Mouse (Mus musculus) frontal cortex, postnatal 36 days (tissue): ENCODE measurements around the gene Vwc2.
A peak's percentile ranks its signal among the peaks of the same experiment; 100 is the strongest.

ENCODE experiments used
- DNase-seq, 2 experiments: peaks; one replicate each; pipeline ENCODE4 v3.0.0; 2022; ENCODE audit warnings: low spot score in 2 of 2

Vwc2 gene

DNA sequence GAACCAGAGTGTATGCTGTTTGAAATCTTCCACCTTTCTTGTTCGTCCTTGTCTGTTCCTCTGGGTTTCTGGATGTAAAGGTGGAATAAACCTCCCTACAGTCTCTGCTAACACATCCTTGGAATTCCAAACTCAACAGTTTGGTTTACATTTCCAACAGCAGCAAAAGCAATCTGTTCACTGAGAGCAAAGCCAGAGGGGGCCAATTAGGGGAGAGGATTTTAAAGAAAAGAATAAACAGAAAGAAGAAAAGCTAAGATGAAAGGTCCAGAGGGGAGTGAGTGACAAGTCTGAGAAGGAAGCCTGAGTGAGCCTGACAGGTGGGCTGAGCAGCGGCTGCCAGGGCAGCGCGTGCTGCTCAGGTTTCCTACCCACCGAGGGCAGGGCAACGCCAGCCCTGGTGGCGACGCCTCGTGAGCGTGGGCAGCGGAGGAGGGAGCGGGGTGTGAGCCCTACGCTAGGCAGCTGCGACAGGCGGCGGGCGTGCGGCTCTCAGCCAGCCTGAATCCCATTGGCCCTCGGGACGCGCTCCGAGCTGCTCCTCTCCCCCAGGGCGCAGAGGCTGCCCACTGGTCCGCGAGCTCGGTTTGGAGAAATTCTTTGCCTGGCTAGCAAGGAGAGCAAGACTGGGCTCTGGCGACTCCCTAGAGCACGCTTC is at the start of gene Vwc2:
Gene Vwc2, plus strand, starts transcription at position 648 of the 658 bp plus-strand sequence.
- DNase-seq = peak; percentile 39 to 48

DNA sequence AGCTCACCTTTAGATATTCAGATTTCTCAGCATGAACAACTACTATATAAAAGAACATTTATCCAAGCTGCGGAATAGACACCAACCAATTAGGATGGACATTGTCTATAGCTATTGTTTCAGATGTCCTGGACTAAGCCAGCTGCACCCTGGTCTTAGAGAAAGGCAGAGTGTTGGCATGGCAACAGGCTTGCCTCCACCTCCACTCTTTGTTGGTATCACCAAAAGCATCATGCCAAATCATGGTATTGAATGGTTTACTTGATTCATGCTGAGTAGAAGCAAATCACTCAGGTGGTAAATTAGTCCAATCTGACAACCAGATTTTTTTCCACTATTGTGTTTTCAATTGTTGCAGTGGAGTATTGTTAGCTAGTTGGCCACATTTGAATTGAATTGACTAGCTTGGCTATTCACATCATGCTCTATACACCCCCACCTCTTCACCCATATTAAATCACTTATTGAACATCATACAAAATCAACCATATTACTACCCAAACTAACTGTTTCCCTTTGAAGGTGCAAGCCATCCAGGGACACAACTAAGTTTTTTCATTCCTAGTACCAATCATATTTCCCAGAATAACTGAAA is 25.8 kb upstream of the Vwc2 start:
- no peak for DNase-seq

DNA sequence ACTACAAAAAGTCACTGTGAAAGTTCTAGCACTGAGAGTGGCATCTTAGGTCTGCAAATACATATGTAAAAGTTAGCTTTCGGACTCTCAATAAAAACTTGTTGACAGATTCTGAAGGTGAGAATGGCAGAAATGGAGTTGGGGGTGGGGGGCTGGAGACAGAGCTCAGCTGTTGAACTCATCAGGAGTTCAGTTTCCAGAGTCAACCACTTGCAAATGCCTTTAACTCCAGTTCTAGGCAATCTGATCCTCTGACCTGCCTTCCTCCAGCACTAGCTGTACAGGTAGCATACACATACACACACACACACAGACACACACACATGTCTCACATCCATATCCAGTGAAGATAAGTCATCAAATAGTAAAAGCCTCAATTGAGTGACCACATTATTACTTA is 16.4 kb upstream of the Vwc2 start:
- no peak for DNase-seq

DNA sequence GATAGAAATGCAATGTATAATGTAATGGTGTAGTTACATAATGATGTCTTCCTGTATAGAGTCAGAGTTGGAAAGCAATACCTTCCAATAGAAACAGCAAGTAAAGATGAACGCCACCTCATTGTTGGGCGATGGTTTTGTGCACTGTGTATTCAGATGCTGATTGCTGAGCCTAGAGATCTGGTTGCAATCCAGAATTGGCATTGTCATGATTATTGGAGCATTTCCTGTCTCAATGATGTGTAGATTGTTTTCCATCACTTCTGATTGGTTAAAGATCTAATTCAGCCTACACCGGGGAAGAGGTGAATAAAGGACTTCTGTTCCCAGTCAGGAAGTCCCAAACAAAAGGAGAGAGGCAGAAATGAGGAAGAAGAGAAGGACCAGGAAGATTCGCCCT is 15.7 kb upstream of the Vwc2 start:
- no peak for DNase-seq

DNA sequence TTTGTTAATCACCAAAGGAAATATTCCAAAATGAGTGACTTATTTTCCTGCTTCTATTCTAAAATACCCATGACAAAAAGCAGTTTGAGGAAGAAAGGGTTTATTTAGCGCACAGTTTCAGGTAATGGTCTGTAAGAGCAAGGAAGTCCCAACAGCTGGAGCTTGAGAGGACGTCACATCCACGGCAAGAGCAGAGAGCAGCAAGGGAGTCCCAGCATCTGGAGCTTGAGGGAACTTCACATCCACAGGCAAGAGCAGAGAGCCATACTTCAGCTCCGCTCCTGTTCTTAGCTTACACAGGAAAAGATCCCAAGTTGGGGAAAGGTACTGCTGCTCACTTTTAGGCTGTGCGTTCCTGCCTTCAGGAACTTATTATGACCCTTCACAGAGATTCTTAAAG is 15.0 kb upstream of the Vwc2 start:
- no peak for DNase-seq

DNA sequence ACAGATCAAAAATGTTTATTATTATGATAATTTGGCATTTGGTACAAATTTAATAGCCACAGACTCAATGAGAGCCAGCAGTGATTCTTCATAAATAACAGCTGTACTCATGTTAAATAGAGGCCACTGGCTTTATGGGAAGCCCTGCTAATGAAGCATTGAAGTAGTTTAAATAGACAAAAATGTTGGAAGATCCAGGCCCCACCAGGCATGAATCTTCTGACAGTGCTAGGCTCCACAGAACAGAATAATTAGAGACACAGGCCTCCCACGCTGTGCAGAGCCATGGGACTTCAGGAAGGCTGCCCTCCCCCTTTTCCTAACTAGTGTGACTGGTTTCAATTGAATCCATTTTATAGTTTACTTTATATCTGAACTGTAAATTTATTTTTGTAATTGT is 11.8 kb upstream of the Vwc2 start:
- DNase-seq = no peak

DNA sequence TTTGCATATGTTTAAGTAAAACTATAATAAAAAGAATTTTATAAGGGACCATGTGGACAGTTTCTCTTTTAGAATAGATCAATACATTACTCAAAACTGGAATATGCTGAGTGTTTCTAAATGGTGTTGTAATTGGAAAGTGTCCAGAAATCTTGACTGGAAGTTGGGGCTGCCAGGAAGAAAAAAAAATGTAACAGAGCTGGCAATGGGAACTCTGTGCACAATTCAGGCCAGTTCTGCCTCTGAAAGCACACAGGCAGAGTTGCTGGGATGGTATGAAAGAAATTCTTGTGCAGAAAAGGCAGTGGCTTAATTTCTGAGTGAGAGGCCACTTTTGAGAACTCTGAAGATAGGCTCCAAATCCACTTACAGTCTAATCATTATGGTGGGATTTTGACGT is 11.4 kb upstream of the Vwc2 start:
- no peak for DNase-seq

DNA sequence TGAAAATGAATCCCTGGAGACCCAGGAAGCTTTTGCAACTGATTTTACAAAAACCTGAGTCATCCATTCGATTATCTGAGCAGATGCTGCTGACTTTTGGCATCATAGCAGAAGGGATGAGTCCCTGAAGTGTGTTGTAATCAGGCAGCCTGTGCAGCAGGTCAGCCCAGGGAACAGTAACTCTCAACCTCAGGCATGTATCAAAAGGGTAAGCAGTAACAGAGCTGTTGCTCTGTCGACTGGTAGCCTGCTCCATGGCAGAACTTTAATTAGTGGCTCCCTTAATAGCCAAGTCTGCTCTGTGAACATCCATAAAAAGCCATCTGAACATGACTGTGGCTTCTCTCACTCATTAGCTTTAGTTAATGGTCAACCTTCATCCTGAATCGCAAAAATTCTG is 5.1 kb upstream of the Vwc2 start:
- DNase-seq = no peak

DNA sequence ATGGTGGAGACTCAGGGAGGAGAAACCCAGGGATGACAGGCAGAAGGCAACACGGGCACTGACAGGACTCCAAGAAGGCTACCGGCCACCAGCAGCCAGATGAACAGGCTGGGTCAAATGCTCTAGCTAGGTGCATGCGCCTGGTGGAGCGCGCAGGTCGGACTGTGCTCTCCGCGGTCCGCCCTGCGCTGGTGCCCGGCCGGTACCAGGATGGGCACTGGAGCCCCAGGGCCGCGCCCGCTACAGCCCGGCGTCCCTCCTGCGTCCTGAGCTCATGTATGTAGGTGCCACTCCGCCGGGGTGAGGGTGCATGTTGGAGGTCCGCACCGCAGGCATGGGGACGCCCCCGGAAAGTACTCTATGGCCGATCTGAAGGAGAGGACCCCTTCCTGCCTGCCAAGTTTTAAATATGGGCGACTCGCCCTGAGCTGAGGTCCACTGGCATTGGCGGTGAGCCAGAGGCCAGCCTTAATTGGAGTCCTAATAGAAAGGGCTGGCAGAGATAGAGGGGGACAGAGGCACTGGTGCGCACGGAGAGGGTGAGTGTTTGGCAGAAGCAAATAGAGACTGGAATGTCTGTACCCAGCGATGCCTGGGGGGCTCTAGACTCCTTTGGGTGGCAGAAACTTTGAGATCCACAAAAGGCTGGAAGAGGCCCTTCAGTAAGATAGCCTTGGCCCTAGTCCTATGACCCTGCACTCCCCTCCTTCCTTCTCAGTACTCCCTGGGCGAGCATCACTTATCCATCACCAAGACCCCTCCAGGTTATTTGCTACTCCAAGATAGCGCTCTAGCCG is 409 bp downstream of the Vwc2 start:
- no peak for DNase-seq

DNA sequence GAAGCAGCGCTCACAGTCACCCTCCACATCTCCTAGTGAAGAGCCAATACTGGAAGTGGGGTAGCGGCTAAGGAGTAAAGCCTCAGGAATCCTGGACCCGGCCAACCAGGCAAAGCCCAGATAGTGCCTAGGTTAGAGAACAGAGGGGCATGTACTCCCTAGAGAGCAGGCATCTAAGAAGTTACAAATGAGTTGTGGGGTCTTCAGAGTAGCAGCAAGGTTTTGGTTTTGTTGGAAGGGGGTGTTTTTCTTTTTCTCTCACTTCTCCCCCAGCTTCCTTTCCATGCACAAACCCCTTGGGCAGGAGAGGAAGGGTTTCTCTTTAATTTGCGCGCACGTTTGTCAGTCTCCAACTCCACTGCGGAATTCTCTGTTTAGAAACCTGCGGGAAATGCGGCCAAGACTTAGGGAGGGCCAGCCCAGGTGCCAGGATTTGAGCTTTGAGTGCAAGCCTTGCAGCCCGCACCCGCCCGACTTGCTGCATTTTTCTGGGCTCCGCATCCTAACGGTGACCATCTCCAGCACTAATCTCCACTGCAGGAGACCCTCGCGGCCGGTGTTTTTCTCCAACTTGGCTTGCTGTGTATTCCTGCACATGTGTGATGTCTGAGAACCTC is 1.1 kb downstream of the Vwc2 start:
- DNase-seq = no peak

DNA sequence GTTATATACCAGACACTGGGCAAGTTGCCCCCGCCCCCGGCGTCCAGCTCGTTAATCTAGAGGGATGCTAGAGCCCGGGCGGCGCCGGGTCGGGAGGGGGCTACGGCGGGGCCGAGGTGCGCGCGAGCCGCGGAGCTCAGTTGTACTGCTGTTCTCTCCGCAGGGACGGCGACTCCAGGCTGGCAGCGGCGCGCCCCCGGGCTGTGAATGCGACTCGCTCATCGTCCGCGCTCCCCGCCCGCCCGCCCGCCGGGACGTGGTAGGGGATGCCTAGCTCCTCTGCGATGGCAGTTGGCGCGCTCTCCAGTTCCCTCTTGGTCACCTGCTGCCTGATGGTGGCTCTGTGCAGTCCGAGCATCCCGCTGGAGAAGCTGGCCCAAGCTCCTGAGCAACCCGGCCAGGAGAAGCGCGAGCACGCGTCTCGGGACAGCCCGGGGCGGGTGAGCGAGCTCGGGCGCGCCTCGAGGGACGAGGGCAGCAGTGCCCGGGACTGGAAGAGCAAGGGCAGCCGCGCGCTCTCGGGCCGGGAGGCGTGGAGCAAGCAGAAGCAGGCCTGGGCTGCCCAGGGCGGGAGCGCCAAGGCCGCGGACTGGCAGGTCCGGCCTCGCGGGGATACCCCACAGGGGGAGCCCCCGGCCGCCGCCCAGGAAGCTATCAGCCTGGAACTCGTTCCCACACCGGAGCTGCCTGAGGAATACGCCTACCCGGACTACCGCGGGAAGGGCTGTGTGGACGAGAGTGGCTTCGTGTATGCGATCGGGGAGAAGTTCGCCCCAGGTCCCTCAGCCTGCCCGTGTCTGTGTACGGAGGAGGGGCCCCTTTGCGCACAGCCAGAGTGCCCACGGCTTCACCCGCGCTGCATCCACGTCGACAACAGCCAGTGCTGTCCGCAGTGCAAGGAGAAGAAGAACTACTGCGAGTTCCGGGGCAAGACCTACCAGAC is 1.9 kb downstream of the Vwc2 start:
- peak; percentile 21 to 41 for DNase-seq

DNA sequence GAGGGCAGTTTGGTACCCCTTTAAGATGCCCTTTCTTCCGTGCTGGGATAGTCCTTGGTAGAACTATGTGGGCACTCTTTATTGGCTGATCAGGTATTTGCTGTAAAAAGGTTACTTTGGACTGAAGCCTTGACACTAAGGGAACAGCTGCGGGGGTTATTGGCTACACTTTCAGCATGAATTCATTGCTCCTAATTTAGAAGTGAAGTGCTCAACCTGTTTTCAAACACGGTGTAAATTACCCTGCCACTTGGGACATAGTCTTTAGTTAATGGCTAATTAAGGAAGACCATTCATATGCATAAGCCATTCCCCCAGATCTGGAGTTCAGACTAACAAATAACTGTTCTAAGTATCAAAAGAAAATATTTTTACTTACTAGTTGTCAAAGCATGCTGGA is 2.7 kb downstream of the Vwc2 start:
- DNase-seq = no peak

DNA sequence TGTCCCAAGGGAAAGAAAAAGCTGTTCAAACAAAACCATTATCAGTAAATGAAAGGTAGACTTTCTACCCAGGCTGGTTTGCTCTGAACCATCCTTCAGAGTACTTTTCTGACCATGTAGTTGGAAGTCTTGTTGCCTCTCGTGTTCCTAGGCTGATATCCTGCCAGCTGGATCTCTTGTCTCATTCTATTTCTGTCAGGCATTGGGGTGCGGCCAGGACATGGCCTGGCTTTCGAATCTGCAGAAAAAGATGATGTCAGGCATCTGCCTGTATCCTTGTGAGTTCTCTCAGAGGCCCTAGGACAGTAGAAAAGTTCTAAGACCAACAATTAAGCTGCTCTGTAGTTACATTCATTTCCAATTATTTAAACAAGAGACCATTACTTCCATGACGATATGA is 8.8 kb downstream of the Vwc2 start:
- DNase-seq = no peak

DNA sequence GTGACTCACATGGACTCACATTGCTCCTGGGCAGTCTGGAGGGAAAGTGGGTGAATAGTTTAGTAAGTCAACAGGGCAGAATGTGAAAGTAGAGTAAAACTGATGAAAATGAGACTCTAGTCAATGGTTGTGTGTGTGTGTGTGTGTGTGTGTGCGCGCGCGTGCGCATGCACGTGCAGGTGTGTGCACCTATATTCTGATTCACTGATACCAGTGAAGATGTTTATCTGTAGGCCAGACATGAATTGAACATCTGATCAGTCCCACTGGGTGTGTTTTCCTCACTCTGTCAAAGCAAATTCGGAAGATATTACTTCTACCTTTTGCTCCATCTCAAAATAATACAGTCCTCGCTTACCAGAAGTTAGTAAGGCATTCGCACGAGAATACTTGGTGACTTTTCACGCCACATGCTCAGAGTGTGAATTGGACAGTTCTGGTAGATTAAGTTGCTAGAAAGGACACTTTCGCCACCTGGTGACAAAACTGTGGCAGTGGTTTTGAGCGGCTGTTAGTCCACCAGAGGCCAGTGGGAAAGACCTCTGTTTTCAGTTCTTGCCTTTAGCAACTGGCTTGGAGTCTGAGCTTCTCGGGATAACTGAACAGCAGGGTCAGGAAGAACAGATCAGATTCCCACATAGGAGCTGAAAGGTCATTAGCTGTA is 17.5 kb downstream of the Vwc2 start:
- DNase-seq = peak; percentile 36 to 76

DNA sequence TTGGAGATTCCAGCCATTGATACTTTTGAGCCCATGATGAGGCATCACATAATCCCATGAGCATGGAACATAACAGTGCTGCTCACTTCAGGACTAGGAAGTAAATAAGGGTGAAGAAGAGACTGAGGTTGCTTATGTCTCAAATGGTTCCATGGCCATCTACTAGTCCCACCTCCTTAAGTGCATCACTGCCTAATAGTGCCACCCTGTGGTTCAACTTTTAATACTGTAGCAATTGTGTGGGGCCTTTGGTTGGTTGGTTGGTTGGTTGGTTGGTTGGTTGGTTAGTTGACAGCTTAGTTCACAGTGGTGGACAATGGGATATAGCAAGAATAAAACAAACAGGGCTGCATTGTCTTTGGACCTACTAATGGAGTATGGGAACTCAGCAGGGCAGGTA is 26.6 kb downstream of the Vwc2 start:
- DNase-seq = no peak

DNA sequence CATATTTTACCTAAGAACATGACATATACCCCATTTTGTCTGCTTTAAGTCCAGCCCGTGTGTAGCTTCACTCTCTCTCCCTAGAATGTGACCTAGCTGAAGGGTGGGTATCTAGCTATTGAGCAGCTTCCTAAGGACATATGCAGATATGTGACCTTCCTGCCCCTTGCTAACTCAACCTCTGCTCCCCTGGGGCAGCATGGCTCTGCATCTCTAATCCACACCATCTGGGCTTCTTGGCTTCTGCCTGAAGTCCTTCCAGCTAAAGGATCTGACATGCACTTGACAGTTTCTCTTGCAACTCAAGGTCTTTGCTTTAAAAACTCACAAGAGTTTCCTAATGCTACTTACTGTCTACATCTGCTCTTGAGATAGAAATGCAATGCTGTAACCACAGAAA is 38.7 kb downstream of the Vwc2 start:
- no peak for DNase-seq

DNA sequence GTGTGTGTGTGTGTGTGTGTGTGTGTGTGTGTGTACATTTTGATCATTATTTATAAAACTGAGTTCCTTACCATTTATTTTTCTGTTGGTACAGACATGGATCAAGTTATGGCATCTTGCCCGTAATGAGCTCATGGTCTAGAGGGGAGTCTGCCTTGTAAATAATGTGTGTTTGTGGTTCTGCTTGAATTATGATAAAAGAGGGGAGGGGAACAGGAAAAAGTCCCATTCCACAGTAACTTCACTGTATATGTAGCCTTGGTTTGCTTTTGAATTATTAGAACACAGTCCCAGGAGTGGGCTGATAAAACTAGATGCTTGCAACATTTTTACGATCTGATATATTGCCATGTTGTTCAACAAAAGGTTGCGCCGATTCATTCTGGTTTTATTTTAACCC is 57.4 kb downstream of the Vwc2 start:
- no peak for DNase-seq

DNA sequence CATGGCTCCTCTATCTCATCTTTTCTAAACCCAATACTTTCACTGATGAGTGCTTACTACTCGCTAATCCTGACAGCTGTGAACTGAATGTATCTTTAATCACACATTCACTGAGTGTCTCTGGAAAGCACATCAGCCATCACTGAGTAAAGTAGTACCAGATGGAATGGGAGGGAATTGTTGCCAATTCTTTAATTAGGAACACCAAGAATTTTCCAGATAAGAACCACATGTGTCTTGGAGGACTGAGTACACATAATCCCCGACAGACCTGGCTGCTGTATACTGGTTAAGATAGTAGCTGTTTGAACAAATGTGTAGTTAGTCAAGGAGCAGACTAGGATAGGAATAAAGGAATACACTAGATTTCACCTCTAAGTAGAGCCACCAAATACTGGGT is 61.2 kb downstream of the Vwc2 start:
- no peak for DNase-seq

DNA sequence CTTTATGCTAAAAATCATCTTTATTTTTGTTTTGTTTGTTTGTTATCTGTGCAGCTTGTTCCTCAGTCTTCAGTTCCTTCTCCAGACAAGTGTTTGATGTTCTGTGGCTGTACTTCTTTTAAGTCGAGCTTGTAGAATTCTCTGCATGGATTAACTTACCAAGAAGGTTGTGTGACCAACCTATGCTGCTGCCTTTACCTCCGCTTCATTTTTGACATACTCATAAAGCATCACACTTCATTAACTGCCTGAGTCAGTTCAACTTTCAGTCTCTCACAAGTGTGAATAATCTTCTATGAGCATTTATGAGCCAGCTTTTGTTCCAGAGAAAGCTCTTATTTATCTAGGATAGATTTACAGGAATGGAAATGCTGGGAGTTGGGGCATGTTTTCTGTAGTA is 68.7 kb downstream of the Vwc2 start:
- no peak for DNase-seq

DNA sequence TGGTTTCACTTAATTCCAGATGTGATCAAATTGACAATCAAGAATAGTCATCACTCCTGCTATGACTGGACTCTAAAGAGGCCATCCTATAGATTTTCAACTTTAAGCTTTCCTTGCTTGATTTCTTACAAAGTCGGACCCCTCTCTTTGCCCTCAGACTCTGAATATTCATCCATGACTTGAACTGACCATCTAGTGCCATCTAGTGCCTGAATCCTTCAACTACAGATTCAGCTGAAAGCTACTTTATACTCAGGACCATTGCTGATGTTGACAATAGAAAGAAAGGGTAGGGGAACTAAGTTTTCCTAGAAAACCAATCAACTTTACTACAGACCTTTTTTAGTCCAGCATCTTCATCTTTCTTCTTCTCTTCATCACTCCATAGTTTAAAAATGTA is 109.1 kb downstream of the Vwc2 start:
- DNase-seq = peak in 1 of 2 experiments; percentile 20

DNA sequence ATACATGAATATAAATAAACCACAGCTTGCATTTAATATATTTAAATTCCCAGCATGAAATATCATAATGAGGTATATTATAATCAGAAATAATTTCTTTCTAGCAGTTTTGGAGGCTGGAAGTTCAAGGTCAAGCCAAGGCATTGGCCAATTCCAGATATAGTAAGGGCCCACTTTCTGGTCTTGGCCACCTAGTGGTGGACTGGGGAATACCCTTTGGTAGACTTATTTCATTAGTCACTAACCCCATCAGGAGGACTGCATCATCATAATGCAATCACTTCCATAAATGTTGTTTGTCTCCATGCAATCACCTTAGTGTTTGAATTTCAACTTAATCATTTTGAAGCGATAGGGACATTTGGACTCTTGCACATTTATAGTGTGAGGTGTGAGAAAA is 125.3 kb downstream of the Vwc2 start:
- DNase-seq = no peak
